Comparison of ENCODE assay signal across 8 mouse cellular contexts in the genomic region with DNA sequence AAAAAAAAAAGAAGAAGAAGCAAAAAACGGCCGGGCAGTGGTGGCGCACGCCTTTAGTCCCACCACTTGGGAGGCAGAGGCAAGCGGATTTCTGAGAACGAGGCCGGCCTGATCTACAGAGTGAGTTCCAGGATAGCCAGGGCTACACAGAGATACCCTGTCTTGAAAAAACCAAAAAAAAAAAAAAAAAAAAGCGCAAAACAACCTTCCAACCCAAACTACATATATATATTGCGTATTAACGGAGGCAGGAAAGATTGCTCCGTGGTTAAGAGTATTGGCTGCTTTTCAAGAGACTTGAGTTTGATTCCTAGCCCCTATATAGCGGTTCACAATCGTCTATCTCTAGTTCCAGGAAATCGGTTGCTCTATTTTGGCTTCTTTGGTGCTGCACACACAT. TPM values are rescaled to one million over a fixed set of nuclear protein-coding genes. Genes with fewer than 3 reads are reported as not detected.
DNase-seq lines count a peak whose midpoint lies in the region; ATAC-seq and TF ChIP-seq lines count a peak whose summit lies in the region.

No protein-coding gene starts in this region.

- no peaks in the 10 kb centered on the region for H3K9me3 ChIP-seq in hindbrain, embryonic 11.5 days (ENCODE audit: control insufficient read depth, low read length)
- no peaks in the 10 kb centered on the region for H3K9me3 ChIP-seq in hindbrain, embryonic 10.5 days
- H3K9me3 ChIP-seq in E14TG2a.4 (ENCODE audit: low read length): peaks cover 9% of the 10 kb centered on the region
- no peaks in the 10 kb centered on the region for H3K9me3 ChIP-seq in forebrain, embryonic 16.5 days (ENCODE audit: control insufficient read depth, low read length)
- no peaks in the 10 kb centered on the region for H3K9me3 ChIP-seq in liver, embryonic 14.5 days (ENCODE audit: control insufficient read depth, low read length)

- ATAC-seq in hindbrain, embryonic 11.5 days (ENCODE audit: low FRiP score): no peak
- no peak for ATAC-seq in forebrain, embryonic 16.5 days
- no peak for ATAC-seq in liver, embryonic 14.5 days (ENCODE audit: insufficient read depth)

- no peak for TF ChIP-seq EP300 in liver, embryonic 14.5 days (IDR thresholded peaks at IDR 0.05; ENCODE audit: low read depth)

- no peak for DNase-seq in hindbrain, embryonic 11.5 days (ENCODE audit: low spot score)
- DNase-seq in hindbrain, embryonic 10.5 days (ENCODE audit: low spot score): no peak
- DNase-seq in liver, embryonic 14.5 days (ENCODE audit: low read depth in 3 of 3, low spot score in 3 of 3): no peak
- no peak for DNase-seq in right cerebral cortex, postnatal 25 days
- no peak for DNase-seq in adrenal gland, postnatal 4 days (ENCODE audit: low spot score in 2 of 2)
- no peak for DNase-seq in right cerebral cortex, adult 2 months (ENCODE audit: low spot score in 2 of 2)

- no peak overlapping the region for H3K27ac ChIP-seq in hindbrain, embryonic 11.5 days (ENCODE audit: low read depth, low read length)
- no peak overlapping the region for H3K27ac ChIP-seq in hindbrain, embryonic 10.5 days
- H3K27ac ChIP-seq in forebrain, embryonic 16.5 days (ENCODE audit: low read length): 0 out of 2 replicates have a peak overlapping the region, but pooled peaks have one; percentile 34
- no peak overlapping the region for H3K27ac ChIP-seq in liver, embryonic 14.5 days

- H3K36me3 ChIP-seq in hindbrain, embryonic 11.5 days (ENCODE audit: control insufficient read depth, insufficient read depth, low read length): 0 out of 2 replicates have a peak, but pooled peaks cover 3% of the 10 kb centered on the region
- 0 out of 2 replicates have a peak, but pooled peaks cover 3% of the 10 kb centered on the region for H3K36me3 ChIP-seq in hindbrain, embryonic 10.5 days
- H3K36me3 ChIP-seq in E14TG2a.4 (ENCODE audit: insufficient read depth, low read length): peaks cover 22% of the 10 kb centered on the region
- H3K36me3 ChIP-seq in forebrain, embryonic 16.5 days (ENCODE audit: control insufficient read depth, insufficient read depth): no peaks in the 10 kb centered on the region
- no peaks in the 10 kb centered on the region for H3K36me3 ChIP-seq in liver, embryonic 14.5 days (replicated peaks; ENCODE audit: control insufficient read depth, insufficient read depth, low read depth)

- H3K4me1 ChIP-seq in hindbrain, embryonic 11.5 days (replicated peaks; ENCODE audit: control insufficient read depth, insufficient read depth, low read length): peaks cover 3% of the 10 kb centered on the region; the same call in 1 of the 2 replicates
- H3K4me1 ChIP-seq in hindbrain, embryonic 10.5 days (replicated peaks): peaks cover 54% of the 10 kb centered on the region
- peaks cover 51% of the 10 kb centered on the region for H3K4me1 ChIP-seq in E14TG2a.4 (replicated peaks; ENCODE audit: low read depth, low read length)
- peaks cover 17% of the 10 kb centered on the region for H3K4me1 ChIP-seq in forebrain, embryonic 16.5 days (replicated peaks; ENCODE audit: control insufficient read depth, insufficient read depth, low read length)
- peaks cover 11 to 12% of the 10 kb centered on the region in 2 experiments for H3K4me1 ChIP-seq in liver, embryonic 14.5 days (replicated peaks; ENCODE audit: control insufficient read depth in 2 of 2, insufficient read depth in 2 of 2, low read length in 1 of 2)

- H3K4me2 ChIP-seq in hindbrain, embryonic 11.5 days (replicated peaks; ENCODE audit: low read depth, low read length): peak overlapping the region; percentile 64
- H3K4me2 ChIP-seq in forebrain, embryonic 16.5 days (ENCODE audit: low read length): peak overlapping the region; percentile 77
- peak overlapping the region; percentile 99 for H3K4me2 ChIP-seq in liver, embryonic 14.5 days (ENCODE audit: low read depth)

- 88% methylated on average over 14 of the region's 14 CpGs for WGBS in hindbrain, embryonic 11.5 days
- WGBS in hindbrain, embryonic 10.5 days: 87% methylated on average over 14 of the region's 14 CpGs
- 89% methylated on average over 14 of the region's 14 CpGs for WGBS in forebrain, embryonic 16.5 days
- WGBS in liver, embryonic 14.5 days (ENCODE audit: insufficient replicate concordance): 74% methylated on average over 14 of the region's 14 CpGs

- no peaks in the 10 kb centered on the region for H3K27me3 ChIP-seq in hindbrain, embryonic 11.5 days (ENCODE audit: control insufficient read depth, insufficient read depth, low read length)
- no peaks in the 10 kb centered on the region for H3K27me3 ChIP-seq in hindbrain, embryonic 10.5 days (ENCODE audit: insufficient read depth, poor library complexity, severe bottlenecking)
- no peaks in the 10 kb centered on the region for H3K27me3 ChIP-seq in E14TG2a.4 (ENCODE audit: insufficient read depth, low read length)
- H3K27me3 ChIP-seq in forebrain, embryonic 16.5 days (replicated peaks; ENCODE audit: control insufficient read depth, insufficient read depth, low read length): no peaks in the 10 kb centered on the region
- no peaks in the 10 kb centered on the region; the same call in 1 of the 2 replicates for H3K27me3 ChIP-seq in liver, embryonic 14.5 days (ENCODE audit: control insufficient read depth, insufficient read depth, low read length)

- TF ChIP-seq CTCF in E14TG2a.4 (conservative IDR thresholded peaks at IDR 0.05; ENCODE audit: low read length): no peak
- no peak for TF ChIP-seq CTCF in liver, embryonic 14.5 days (IDR thresholded peaks at IDR 0.05; ENCODE audit: low read depth)

- H3K9ac ChIP-seq in hindbrain, embryonic 11.5 days (ENCODE audit: low read depth, low read length): no peak overlapping the region
- H3K9ac ChIP-seq in forebrain, embryonic 16.5 days (replicated peaks; ENCODE audit: low read depth, low read length): no peak overlapping the region
- H3K9ac ChIP-seq in liver, embryonic 14.5 days (replicated peaks): no peak overlapping the region; the same call in 1 of the 2 replicates

- peak overlapping the region; percentile 70 for H3K4me3 ChIP-seq in hindbrain, embryonic 11.5 days (ENCODE audit: low read depth, low read length)
- no peak overlapping the region for H3K4me3 ChIP-seq in hindbrain, embryonic 10.5 days
- H3K4me3 ChIP-seq in E14TG2a.4 (replicated peaks; ENCODE audit: low read length): peak overlapping the region; percentile 91; the same call in 1 of the 2 replicates
- H3K4me3 ChIP-seq in forebrain, embryonic 16.5 days (replicated peaks; ENCODE audit: low read length): no peak overlapping the region
- peak overlapping the region in 1 of 2 experiments; percentile 95; a peak in 2 of 4 replicates for H3K4me3 ChIP-seq in liver, embryonic 14.5 days (ENCODE audit: insufficient read depth in 1 of 2, low read depth in 2 of 2, low read length in 2 of 2)

RNA-seq across cellular contexts. Expression of a gene that starts 0.7 kb away (rescaled TPM):
- polyA plus RNA-seq in hindbrain, embryonic 11.5 days (2014; fragmentation: Nextera tagmentation; extraction: Ambion mirVana): 84.8 and 88.2 TPM in 2 replicates
- polyA plus RNA-seq in hindbrain, embryonic 10.5 days (2016; fragmentation: Nextera tagmentation; extraction: Ambion mirVana): 64.2 and 67.8 TPM in 2 replicates
- polyA plus RNA-seq in forebrain, embryonic 16.5 days (2015; fragmentation: Nextera tagmentation; extraction: Ambion mirVana): 54.0 and 56.3 TPM in 2 replicates
- 2.5 and 5.1 TPM in 2 replicates for polyA plus RNA-seq in liver, embryonic 14.5 days (2012; rRNA removed)
- 8.8 and 9.2 TPM in 2 replicates for polyA plus RNA-seq in liver, embryonic 14.5 days (2014; fragmentation: Nextera tagmentation; extraction: Ambion mirVana)
- total RNA-seq in adrenal gland, postnatal 4 days (2021): 10 to 100 TPM; 18.2 to 25.2 TPM

RNA-seq across cellular contexts. Expression of a gene that starts 8.5 kb away (rescaled TPM):
- polyA plus RNA-seq in hindbrain, embryonic 11.5 days (2014; fragmentation: Nextera tagmentation; extraction: Ambion mirVana): 54.0 and 57.4 TPM in 2 replicates
- 37.7 and 42.4 TPM in 2 replicates for polyA plus RNA-seq in hindbrain, embryonic 10.5 days (2016; fragmentation: Nextera tagmentation; extraction: Ambion mirVana)
- polyA plus RNA-seq in forebrain, embryonic 16.5 days (2015; fragmentation: Nextera tagmentation; extraction: Ambion mirVana): 68.3 and 75.2 TPM in 2 replicates
- polyA plus RNA-seq in liver, embryonic 14.5 days (2012; rRNA removed): 2.8 and 3.8 TPM in 2 replicates
- 12.7 and 13.1 TPM in 2 replicates for polyA plus RNA-seq in liver, embryonic 14.5 days (2014; fragmentation: Nextera tagmentation; extraction: Ambion mirVana)
- total RNA-seq in adrenal gland, postnatal 4 days (2021): 10 to 100 TPM; 50.9 to 51.0 TPM

RNA-seq across cellular contexts. Expression of a gene that starts 20.3 kb away (rescaled TPM):
- 50.4 and 55.2 TPM in 2 replicates for polyA plus RNA-seq in hindbrain, embryonic 11.5 days (2014; fragmentation: Nextera tagmentation; extraction: Ambion mirVana)
- 22.6 and 35.1 TPM in 2 replicates for polyA plus RNA-seq in hindbrain, embryonic 10.5 days (2016; fragmentation: Nextera tagmentation; extraction: Ambion mirVana)
- 135 and 148 TPM in 2 replicates for polyA plus RNA-seq in forebrain, embryonic 16.5 days (2015; fragmentation: Nextera tagmentation; extraction: Ambion mirVana)
- 1.1 and 1.3 TPM in 2 replicates for polyA plus RNA-seq in liver, embryonic 14.5 days (2012; rRNA removed)
- 1.3 and 2.0 TPM in 2 replicates for polyA plus RNA-seq in liver, embryonic 14.5 days (2014; fragmentation: Nextera tagmentation; extraction: Ambion mirVana)
- total RNA-seq in adrenal gland, postnatal 4 days (2021): 10 to 100 TPM; 10.8 to 11.4 TPM

RNA-seq across cellular contexts. Expression of a gene that starts 34.5 kb away (rescaled TPM):
- 3.0 and 3.5 TPM in 2 replicates for polyA plus RNA-seq in hindbrain, embryonic 11.5 days (2014; fragmentation: Nextera tagmentation; extraction: Ambion mirVana)
- polyA plus RNA-seq in hindbrain, embryonic 10.5 days (2016; fragmentation: Nextera tagmentation; extraction: Ambion mirVana): 1.4 and 2.3 TPM in 2 replicates
- 12.1 and 13.3 TPM in 2 replicates for polyA plus RNA-seq in forebrain, embryonic 16.5 days (2015; fragmentation: Nextera tagmentation; extraction: Ambion mirVana)
- polyA plus RNA-seq in liver, embryonic 14.5 days (2012; rRNA removed): 0.05 and 0.11 TPM in 2 replicates
- polyA plus RNA-seq in liver, embryonic 14.5 days (2014; fragmentation: Nextera tagmentation; extraction: Ambion mirVana): 0.17 TPM in 1 of 2 replicates, not detected in the other
- 1 to 10 TPM; 3.6 to 8.0 TPM for total RNA-seq in adrenal gland, postnatal 4 days (2021)

RNA-seq across cellular contexts. Expression of a gene that starts 36.9 kb away (rescaled TPM):
- polyA plus RNA-seq in hindbrain, embryonic 11.5 days (2014; fragmentation: Nextera tagmentation; extraction: Ambion mirVana): 0.68 and 1.6 TPM in 2 replicates
- 0.50 and 2.6 TPM in 2 replicates for polyA plus RNA-seq in hindbrain, embryonic 10.5 days (2016; fragmentation: Nextera tagmentation; extraction: Ambion mirVana)
- polyA plus RNA-seq in forebrain, embryonic 16.5 days (2015; fragmentation: Nextera tagmentation; extraction: Ambion mirVana): 1.0 and 2.0 TPM in 2 replicates
- polyA plus RNA-seq in liver, embryonic 14.5 days (2012; rRNA removed): not detected in 2 replicates
- polyA plus RNA-seq in liver, embryonic 14.5 days (2014; fragmentation: Nextera tagmentation; extraction: Ambion mirVana): not detected in 2 replicates
- not detected for total RNA-seq in adrenal gland, postnatal 4 days (2021)

Comparison
In these comparisons a context has a peak if more than half of its experiments do, and no peak if none do; other contexts are left out.
1. H3K4me3 ChIP-seq: peak in hindbrain, embryonic 11.5 days (single experiment) and E14TG2a.4 (single experiment); none in hindbrain, embryonic 10.5 days (single experiment) and forebrain, embryonic 16.5 days (single experiment).
2. Peak in every context shown above with its lines, with median percentiles within 50 percentile points of each other: H3K4me2 ChIP-seq.